Mouse (Mus musculus) liver, embryonic 12.5 days (tissue): ENCODE measurements at regions not wholly inside any gene's neighbourhood (a gene's known extent, or its start where the extent isn't known, plus 50 kb on each side); places are given as distances from the start of the nearest gene placed in this dataset.
"Not testable (repeated sequence)": the region's sequence is repeated elsewhere in the genome, so short reads cannot be mapped to it uniquely, and the experiment has no call there.

Source experiments
- ATAC-seq: fragments of 200-750 bp; cut with Nextera tagmentation; 2 replicates; pipeline ENCODE4 v1.8.0; 2017; ENCODE audit warnings: moderate number of reproducible peaks, mild to moderate bottlenecking, moderate library complexity
- H3K27ac ChIP-seq: fragments of 300-500 bp; sonication (generic); 2 replicates; pipeline ENCODE4 v1.5.1; 2016; ENCODE audit warnings: mild to moderate bottlenecking
- H3K27me3 ChIP-seq: fragments of 300-500 bp; sonication (generic); replicated peaks from 2 replicates; pipeline ENCODE4 v1.6.1; 2016; ENCODE audit warnings: mild to moderate bottlenecking, moderate library complexity
- H3K36me3 ChIP-seq: fragments of 300-500 bp; sonication (generic); 2 replicates; pipeline ENCODE4 v1.6.1; 2016; ENCODE audit warnings: mild to moderate bottlenecking, moderate library complexity
- H3K4me1 ChIP-seq: fragments of 300-500 bp; sonication (generic); 2 replicates; pipeline ENCODE4 v1.6.1; 2016
- H3K4me2 ChIP-seq: fragments of 300-500 bp; sonication (generic); 2 replicates; pipeline ENCODE4 v1.6.1; 2016; ENCODE audit warnings: mild to moderate bottlenecking, moderate library complexity
- H3K4me3 ChIP-seq: fragments of 300-500 bp; sonication (generic); 2 replicates; pipeline ENCODE4 v1.5.1; 2016; ENCODE audit warnings: mild to moderate bottlenecking, moderate library complexity
- H3K9ac ChIP-seq: fragments of 300-500 bp; sonication (generic); 2 replicates; pipeline ENCODE4 v1.6.1; 2016; ENCODE audit warnings: mild to moderate bottlenecking, moderate library complexity
- H3K9me3 ChIP-seq: fragments of 300-500 bp; sonication (generic); replicated peaks from 2 replicates; pipeline ENCODE4 v1.6.1; 2016; ENCODE audit warnings: mild to moderate bottlenecking, moderate library complexity
- WGBS: fragments of 180-500 bp; shearing (Covaris S2); methylation state at CpG from one replicate; pipeline ENCODE4 v1.1.7; 2016; ENCODE audit not compliant: insufficient replicate concordance; 5-methylcytosine and 5-hydroxymethylcytosine counted together

- Histone ChIP-seq H3K36me3 (no peaks in the 10 kb centered on the region), H3K4me1 (no peaks in the 10 kb centered on the region), H3K27me3 (no peaks in the 10 kb centered on the region), H3K4me2 (no peak overlapping the region), H3K27ac (no peak overlapping the region), H3K9me3 (no peaks in the 10 kb centered on the region), H3K4me3 (no peak overlapping the region), H3K9ac (no peak overlapping the region)
- WGBS, result 72% methylated on average over 12 of the region's 12 CpGs
- no peak for ATAC-seq
These were observed 107.2 kb upstream of the Shb start for GRCm38 (mm10) chr4:45639397-45640034.

- H3K4me2 ChIP-seq, result no peak overlapping the region
- no peak overlapping the region for H3K4me3 ChIP-seq
- no peaks in the 10 kb centered on the region for H3K4me1 ChIP-seq
- no peaks in the 10 kb centered on the region for H3K9me3 ChIP-seq
- no peak overlapping the region for H3K9ac ChIP-seq
- no peak overlapping the region for H3K27ac ChIP-seq
- no peak for ATAC-seq
- H3K36me3 ChIP-seq, result no peaks in the 10 kb centered on the region
- WGBS, result 56% methylated on average over 8 of the region's 8 CpGs
- no peaks in the 10 kb centered on the region for H3K27me3 ChIP-seq
These were observed 106.1 kb upstream of the Shb start for GRCm38 (mm10) chr4:45638411-45638810.

- no peak overlapping the region for H3K4me2 ChIP-seq
- no peak overlapping the region for H3K27ac ChIP-seq
- no peak for ATAC-seq
- H3K4me3 ChIP-seq, result no peak overlapping the region
- 0 out of 2 replicates have a peak, but pooled peaks cover 6% of the 10 kb centered on the region for H3K27me3 ChIP-seq
- no peak overlapping the region for H3K9ac ChIP-seq
- H3K4me1 ChIP-seq, result no peaks in the 10 kb centered on the region
- no peaks in the 10 kb centered on the region for H3K9me3 ChIP-seq
- no peaks in the 10 kb centered on the region for H3K36me3 ChIP-seq
- 79% methylated on average over 7 of the region's 7 CpGs for WGBS
These were observed 99.2 kb upstream of the Shb start for GRCm38 (mm10) chr4:45631276-45632045.

- no peak for ATAC-seq
- WGBS, result 73% methylated on average over 7 of the region's 7 CpGs
- Histone ChIP-seq H3K27me3 (0 out of 2 replicates have a peak, but pooled peaks cover 6% of the 10 kb centered on the region), H3K4me2 (no peak overlapping the region), H3K4me3 (no peak overlapping the region), H3K9ac (no peak overlapping the region), H3K27ac (no peak overlapping the region), H3K36me3 (no peaks in the 10 kb centered on the region), H3K4me1 (no peaks in the 10 kb centered on the region), H3K9me3 (no peaks in the 10 kb centered on the region)
These were observed 93.4 kb upstream of the Shb start for GRCm38 (mm10) chr4:45625633-45626032.

- 65% methylated on average over 5 of the region's 5 CpGs for WGBS
- no peak for ATAC-seq
- H3K27me3 ChIP-seq, result 0 out of 2 replicates have a peak, but pooled peaks cover 3% of the 10 kb centered on the region
- no peak overlapping the region for H3K27ac ChIP-seq
- no peak overlapping the region for H3K4me3 ChIP-seq
- H3K4me2 ChIP-seq, result no peak overlapping the region
- no peaks in the 10 kb centered on the region for H3K4me1 ChIP-seq
- H3K9ac ChIP-seq, result no peak overlapping the region
- H3K9me3 ChIP-seq, result no peaks in the 10 kb centered on the region
- no peaks in the 10 kb centered on the region for H3K36me3 ChIP-seq
These were observed 89.7 kb upstream of the Shb start for GRCm38 (mm10) chr4:45622017-45622416.

- no peaks in the 10 kb centered on the region for H3K4me1 ChIP-seq
- no peak overlapping the region for H3K4me2 ChIP-seq
- no peak for ATAC-seq
- H3K9me3 ChIP-seq, result no peaks in the 10 kb centered on the region
- no peak overlapping the region for H3K9ac ChIP-seq
- no peak overlapping the region for H3K4me3 ChIP-seq
- 41% methylated on average over 3 of the region's 3 CpGs for WGBS
- H3K27ac ChIP-seq, result no peak overlapping the region
- 0 out of 2 replicates have a peak, but pooled peaks cover 3% of the 10 kb centered on the region for H3K27me3 ChIP-seq
- H3K36me3 ChIP-seq, result no peaks in the 10 kb centered on the region
These were observed 84.9 kb upstream of the Shb start for GRCm38 (mm10) chr4:45617126-45617525.

GRCm38 (mm10) chr4:45613498-45613897, 81.2 kb upstream of the Shb start:
- H3K4me1 ChIP-seq, result peaks cover 10% of the 10 kb centered on the region
- WGBS, result 76% methylated on average over 3 of the region's 3 CpGs
- H3K9me3 ChIP-seq, H3K4me3 ChIP-seq, H3K27ac ChIP-seq, H3K27me3 ChIP-seq, ATAC-seq, H3K4me2 ChIP-seq, H3K9ac ChIP-seq, H3K36me3 ChIP-seq: not testable (repeated sequence)

- peak; percentile 59 for ATAC-seq
- Histone ChIP-seq H3K4me3 (no peak overlapping the region), H3K9ac (no peak overlapping the region), H3K4me1 (peaks cover 10% of the 10 kb centered on the region), H3K27ac (no peak overlapping the region), H3K27me3 (no peaks in the 10 kb centered on the region), H3K4me2 (no peak overlapping the region), H3K36me3 (no peaks in the 10 kb centered on the region), H3K9me3 (no peaks in the 10 kb centered on the region)
- WGBS, result 24% methylated on average over 5 of the region's 5 CpGs
These were observed 79.9 kb upstream of the Shb start for GRCm38 (mm10) chr4:45612132-45612531.

GRCm38 (mm10) chr4:45610937-45611336, 78.7 kb upstream of the Shb start:
- peak; percentile 55; the same call in 1 of the 2 replicates for ATAC-seq
- H3K9me3 ChIP-seq, result no peaks in the 10 kb centered on the region
- WGBS, result 52% methylated on average over 5 of the region's 5 CpGs
- H3K4me1 ChIP-seq, result peaks cover 10% of the 10 kb centered on the region
- no peaks in the 10 kb centered on the region for H3K36me3 ChIP-seq
- H3K27ac ChIP-seq, result no peak overlapping the region
- no peak overlapping the region for H3K9ac ChIP-seq
- no peak overlapping the region for H3K4me2 ChIP-seq
- no peaks in the 10 kb centered on the region for H3K27me3 ChIP-seq
- no peak overlapping the region for H3K4me3 ChIP-seq

GRCm38 (mm10) chr4:45606578-45606977, 74.3 kb upstream of the Shb start:
- Histone ChIP-seq H3K4me3 (no peak overlapping the region), H3K4me1 (peaks cover 10% of the 10 kb centered on the region), H3K36me3 (no peaks in the 10 kb centered on the region), H3K9me3 (no peaks in the 10 kb centered on the region), H3K27me3 (no peaks in the 10 kb centered on the region), H3K4me2 (no peak overlapping the region), H3K9ac (no peak overlapping the region), H3K27ac (no peak overlapping the region)
- no peak for ATAC-seq
- 43% methylated on average over 7 of the region's 7 CpGs for WGBS

GRCm38 (mm10) chr4:45605681-45606080, 73.4 kb upstream of the Shb start:
- no peaks in the 10 kb centered on the region for H3K9me3 ChIP-seq
- no peak overlapping the region for H3K4me2 ChIP-seq
- H3K4me1 ChIP-seq, result peaks cover 1% of the 10 kb centered on the region
- H3K36me3 ChIP-seq, result no peaks in the 10 kb centered on the region
- no peak overlapping the region for H3K4me3 ChIP-seq
- no peak overlapping the region for H3K27ac ChIP-seq
- no peak for ATAC-seq
- WGBS, result 84% methylated on average over 4 of the region's 4 CpGs
- no peaks in the 10 kb centered on the region for H3K27me3 ChIP-seq
- no peak overlapping the region for H3K9ac ChIP-seq

- no peaks in the 10 kb centered on the region for H3K36me3 ChIP-seq
- H3K9me3 ChIP-seq, result no peaks in the 10 kb centered on the region
- no peaks in the 10 kb centered on the region for H3K27me3 ChIP-seq
- no peak for ATAC-seq
- H3K4me3 ChIP-seq, result no peak overlapping the region
- 63% methylated on average over 5 of the region's 5 CpGs for WGBS
- H3K4me2 ChIP-seq, result no peak overlapping the region
- no peak overlapping the region for H3K27ac ChIP-seq
- H3K9ac ChIP-seq, result no peak overlapping the region
- H3K4me1 ChIP-seq, result no peaks in the 10 kb centered on the region
These were observed 72.1 kb upstream of the Shb start for GRCm38 (mm10) chr4:45604271-45604800.
